Mouse (Mus musculus): ENCODE results near the gene Msl1.
A peak's percentile ranks its signal among the peaks of the same experiment; 100 is the strongest.

Gene Msl1

DNA sequence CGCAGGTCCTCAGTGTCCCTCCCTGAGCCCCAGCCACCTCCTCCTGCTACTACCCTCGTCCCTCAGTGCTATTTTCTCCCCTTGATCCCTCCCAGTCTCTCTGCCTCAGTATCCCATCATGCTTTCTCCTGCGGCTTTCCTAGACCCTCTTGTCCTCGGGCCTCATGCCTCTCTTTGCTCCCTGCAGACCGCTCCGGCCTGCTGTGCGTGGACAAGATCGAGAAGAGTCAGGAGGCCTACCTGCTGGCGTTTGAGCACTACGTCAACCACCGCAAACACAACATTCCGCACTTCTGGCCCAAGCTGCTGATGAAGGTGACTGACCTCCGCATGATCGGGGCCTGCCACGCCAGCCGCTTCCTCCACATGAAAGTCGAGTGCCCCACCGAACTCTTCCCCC lies 31.2 kb upstream of the Msl1 start:
- DNase-seq (ENCODE audit: low spot score) = no peak

DNA sequence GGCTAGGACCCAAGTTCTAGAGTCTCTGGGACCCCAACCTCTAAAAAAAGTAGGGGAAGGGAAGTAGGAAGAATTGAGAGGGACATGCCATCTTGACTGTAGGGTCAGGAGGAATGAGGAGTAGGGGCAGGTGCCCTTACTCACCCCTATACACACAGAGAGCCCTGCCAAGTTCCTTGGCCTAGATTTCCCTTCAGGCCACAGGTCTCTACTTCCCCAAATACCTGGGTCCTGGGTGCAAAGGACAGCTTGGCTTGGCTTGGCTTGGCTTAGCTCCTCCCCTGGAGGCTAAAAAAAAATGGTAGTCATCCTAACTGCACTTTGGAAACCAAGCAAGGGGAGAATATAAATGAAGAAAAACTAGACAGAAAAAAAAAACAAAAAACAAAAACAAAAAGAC lies 30.6 kb upstream of the Msl1 start:
- no peak for DNase-seq (ENCODE audit: low spot score)

GRCm38 (mm10) chr11:98765421-98766309 lies 29.7 kb upstream of the Msl1 start:
- no peak for DNase-seq (ENCODE audit: low spot score)

DNA sequence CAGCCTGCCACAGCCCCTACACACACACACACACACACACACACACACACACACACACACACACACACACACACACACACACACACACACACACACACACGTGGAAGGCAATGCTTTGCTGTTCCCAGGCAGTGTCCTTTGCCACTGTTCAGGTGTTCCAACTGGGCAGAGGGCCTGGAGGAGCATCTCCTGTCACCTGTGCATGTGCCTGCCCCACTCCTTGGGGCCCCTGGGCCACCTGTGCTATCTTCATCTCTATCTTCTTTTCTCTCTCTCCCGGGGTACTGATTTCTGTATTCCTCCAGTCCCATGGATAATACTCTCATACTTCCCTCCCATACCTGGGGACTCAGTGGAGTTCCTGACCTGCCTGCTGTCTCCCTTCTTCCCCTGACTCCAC lies 29.0 kb upstream of the Msl1 start:
- DNase-seq (ENCODE audit: low spot score) = no peak

- DNase-seq (ENCODE audit: low spot score) = no peak
Observed at GRCm38 (mm10) chr11:98766816-98767215, 28.5 kb upstream of the Msl1 start.

DNA sequence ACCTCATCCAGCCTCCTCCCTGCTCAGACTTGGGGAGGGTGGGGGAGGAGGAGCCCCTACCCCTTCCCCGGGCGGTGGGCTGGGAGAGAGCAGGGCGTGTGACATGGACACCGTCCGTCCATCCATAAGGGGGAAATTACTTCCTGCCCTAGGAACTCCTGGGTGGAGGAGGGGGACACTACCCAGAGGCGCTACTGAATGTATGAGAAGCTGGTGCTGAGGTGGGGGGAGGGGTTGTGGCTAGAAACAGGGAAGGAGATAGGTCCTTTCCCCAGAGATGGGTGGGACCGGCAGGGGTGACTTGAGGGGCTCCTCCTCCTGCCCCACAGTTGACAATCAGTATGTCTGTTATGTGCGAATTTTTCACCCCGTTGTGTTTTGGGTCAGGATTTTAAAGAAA lies 28.0 kb upstream of the Msl1 start:
- peak; percentile 67 for DNase-seq (ENCODE audit: low spot score)

DNA sequence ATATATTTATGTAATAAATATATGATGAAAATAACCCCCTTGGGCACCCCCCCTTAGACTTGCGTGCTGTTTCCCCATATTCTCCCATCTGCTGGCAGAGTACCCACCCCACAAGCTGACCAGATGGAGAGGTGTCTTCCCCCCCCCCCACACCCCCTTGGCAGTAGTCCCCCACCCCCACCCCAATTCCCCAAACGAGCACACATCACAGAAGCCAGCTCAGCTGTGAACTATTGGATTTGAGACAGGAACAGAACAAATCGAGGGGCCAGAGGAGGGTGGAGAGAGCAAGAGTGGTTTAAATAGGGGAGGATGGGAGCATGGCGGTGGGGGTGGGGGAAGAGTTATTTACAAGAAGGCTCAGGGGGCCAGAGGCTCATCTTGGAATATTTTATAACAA lies 27.6 kb upstream of the Msl1 start:
- DNase-seq (ENCODE audit: low spot score) = no peak

DNA sequence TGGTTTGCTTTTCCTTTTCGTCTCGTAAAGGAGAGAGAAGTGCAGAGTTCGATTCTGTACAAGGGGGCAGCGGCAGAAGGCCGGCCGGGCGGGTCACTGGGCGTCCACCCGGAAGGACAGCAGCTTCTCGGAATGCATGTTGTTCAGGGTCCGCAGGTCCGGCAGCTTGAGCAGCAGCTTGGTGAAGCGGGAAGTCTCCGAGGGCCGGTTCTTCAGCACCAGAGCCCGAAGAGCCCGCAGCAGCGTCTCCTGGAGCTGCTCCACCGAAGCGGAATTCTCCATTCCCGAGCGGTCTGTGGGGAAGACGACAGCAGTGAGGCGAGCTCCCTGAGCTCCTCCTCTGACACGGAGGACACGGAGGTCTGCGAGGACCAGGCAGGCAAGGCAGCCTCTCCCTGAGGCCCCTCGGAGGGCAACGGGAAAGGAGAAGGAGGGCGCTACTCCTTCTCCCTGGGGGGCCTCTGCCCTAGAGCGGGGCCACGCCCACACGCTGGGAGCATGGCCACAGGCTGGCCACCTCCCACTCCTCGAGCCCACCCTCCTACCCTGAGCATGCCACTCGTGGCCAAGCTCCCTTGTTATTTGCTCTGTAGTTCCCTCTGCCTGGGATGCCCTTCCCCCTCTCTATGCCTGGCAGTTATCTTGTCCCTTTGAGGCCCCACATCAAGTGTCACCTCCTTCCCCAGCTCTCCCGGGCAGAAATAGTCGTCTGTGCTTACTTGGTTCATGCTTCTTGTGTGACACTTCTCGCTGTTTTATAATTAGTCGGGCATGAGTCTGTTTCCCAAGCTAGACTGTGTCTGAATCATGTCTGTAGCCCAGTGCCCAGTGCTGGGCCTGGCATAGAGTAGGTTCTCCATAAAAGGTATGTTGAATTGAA lies 26.9 kb upstream of the Msl1 start:
- peak; percentile 66 for DNase-seq (ENCODE audit: low spot score)

GRCm38 (mm10) chr11:98769007-98769954 lies 26.0 kb upstream of the Msl1 start:
- DNase-seq (ENCODE audit: low spot score) = no peak

DNA sequence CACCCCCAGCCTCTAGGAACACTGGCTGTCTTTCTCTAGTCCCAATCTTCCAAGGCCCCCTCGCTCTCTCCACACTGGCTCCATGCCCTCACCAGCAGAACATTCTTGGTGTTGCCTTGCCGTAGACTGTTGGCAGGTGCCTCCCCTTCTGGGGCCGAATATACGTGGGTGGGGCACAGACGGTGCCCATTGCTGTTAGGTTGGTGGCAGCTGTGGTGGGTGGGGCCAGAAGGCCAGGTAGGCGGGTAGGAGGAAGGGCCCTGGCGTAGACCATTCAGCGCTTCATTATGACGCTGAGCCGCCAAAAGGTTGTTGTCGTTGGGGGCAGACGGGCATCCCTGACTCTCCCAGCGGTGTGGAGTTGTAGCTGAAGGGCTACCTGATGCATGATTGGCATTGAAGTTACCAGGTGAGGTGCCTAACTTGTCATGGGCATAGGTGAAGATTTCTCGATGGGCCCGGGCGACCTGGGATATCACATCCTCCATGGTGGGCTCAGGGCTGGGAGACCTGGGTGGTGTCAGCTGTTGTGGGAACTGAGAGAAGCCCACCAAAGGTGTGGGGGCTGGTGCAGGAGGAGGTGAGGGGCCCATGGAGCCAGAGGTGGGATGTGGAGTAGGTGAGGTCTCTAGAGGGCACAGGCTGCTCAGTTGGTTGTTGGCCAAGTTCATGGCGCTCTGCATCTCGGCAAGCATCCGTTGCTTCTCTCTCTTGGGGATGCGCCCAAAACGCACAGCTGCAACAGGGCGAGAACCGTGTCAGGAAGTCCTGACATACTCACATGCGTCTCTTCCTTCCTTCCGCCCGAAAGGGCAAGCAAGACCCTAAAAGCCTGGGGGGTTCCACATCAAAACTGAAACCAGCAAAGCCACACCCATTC lies 25.0 kb upstream of the Msl1 start:
- DNase-seq (ENCODE audit: low spot score) = no peak

DNA sequence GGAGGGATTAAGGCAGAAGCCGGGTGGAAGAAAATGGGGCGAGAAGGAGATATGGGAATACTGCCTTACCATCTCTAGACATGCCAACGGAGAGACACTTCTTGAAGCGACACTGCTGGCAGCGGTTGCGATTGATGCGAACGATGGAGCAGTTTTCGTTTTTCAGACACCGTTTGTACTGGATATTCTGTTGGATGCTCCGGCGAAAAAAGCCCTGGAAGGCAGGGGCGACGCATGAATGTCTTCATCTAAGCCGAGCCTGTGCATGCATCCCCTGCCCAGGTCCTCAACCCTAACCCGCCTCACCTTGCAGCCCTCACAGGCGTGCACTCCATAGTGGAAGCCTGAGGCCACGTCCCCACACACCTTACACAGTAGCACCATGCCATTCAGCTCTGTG lies 24.2 kb upstream of the Msl1 start:
- DNase-seq (ENCODE audit: low spot score) = no peak

DNA sequence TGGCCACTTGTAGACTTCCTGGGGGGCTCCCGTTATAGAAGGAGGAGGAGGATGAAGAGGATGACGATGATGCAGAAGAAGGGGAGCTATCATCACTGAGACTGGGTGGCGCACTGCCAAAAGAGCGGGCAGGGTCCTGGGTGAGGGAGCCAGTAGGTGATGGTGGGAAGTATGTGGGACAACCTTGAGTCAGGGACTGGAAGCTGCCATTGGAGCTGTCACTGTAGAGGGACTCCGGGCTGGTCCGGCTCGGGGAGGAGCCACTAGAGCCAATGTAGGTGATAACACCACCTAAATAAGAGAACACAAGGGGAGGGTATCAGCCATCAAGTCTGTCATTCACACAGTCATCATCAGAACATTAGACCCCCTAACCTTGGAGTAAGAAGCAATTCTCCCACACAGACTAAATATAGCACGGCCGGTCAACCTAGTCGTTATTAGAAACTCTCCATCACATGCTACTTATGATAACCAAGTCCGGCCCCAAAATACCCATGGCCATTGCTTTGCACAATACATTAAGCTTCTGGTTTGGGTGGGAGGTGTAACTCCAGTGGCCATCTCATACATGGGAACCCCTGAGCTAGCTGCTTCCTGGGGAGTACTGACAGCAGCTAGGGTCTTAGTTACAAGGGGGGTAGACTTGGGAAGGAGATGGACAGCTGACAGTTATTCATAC lies 23.3 kb upstream of the Msl1 start:
- no peak for DNase-seq (ENCODE audit: low spot score)

DNA sequence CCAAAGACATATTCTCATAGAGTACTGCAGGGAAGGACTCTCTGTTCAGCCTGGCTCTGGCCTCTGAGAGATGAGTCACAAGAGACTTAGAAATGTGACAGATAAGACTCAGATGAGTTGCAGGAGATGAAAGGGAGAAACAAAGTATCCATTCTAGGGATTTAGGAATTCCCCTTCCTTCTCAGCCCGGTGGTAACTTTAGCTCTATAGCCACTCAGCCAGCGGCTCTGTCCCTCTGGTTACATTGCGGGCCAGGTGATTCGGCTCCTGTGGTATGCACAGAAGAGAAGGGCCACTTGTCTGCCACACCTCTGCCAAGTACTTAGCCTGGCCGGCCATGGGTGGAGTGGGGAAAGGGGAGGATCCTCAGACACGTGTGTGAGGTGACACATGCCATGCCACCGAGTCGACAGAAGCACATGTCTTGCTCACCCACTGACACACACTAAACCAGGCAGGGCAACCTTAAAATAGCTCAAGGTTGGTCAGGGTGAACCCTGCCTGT lies 22.6 kb upstream of the Msl1 start:
- DNase-seq (ENCODE audit: low spot score) = no peak

GRCm38 (mm10) chr11:98773635-98774295 lies 21.6 kb upstream of the Msl1 start:
- DNase-seq (ENCODE audit: low spot score) = peak; percentile 97

DNA sequence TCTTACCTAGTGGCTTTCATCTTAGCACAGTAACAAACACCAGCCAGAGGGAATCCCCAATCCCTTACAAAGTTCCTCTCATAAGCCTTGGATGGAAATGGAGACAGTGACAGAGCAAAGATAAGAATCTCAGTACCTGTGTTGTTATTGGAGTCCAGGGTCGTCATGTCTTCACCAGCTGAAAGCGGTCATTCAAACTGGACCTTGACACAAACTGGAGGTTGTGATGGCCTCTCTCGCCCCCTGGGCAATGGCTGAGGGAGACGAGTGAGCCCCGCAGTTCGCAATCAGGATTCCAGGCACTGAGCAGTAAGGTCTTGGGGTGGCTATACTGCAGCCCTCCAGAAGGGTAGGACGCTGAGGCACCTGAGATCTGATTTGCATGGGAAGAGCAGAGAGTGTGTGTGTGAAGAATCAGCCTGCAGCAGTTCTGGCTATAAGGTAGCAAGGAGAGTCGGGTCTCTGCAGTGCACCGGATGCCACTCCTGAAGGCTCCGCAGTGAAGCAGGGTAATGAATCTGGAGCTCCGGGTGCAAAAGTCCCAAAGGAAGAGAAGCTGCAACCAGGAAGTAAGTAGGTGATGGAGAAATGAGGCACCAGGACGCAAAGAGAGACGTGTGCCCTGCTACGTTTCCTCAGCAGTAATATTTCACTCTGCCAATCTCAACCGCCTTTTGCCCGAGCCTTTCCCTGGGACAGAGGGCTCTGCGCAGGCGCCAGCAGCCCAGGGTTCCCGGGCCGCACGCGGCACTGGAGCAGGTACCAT lies 20.6 kb upstream of the Msl1 start, which contains the start of gene Nr1d1:
Nr1d1 (minus strand) TSS at position 752 of the 766 bp plus-strand sequence.
- no peak for DNase-seq (ENCODE audit: low spot score)

GRCm38 (mm10) chr11:98775348-98776051 lies 19.8 kb upstream of the Msl1 start:
- peak; percentile 79 for DNase-seq (ENCODE audit: low spot score)

DNA sequence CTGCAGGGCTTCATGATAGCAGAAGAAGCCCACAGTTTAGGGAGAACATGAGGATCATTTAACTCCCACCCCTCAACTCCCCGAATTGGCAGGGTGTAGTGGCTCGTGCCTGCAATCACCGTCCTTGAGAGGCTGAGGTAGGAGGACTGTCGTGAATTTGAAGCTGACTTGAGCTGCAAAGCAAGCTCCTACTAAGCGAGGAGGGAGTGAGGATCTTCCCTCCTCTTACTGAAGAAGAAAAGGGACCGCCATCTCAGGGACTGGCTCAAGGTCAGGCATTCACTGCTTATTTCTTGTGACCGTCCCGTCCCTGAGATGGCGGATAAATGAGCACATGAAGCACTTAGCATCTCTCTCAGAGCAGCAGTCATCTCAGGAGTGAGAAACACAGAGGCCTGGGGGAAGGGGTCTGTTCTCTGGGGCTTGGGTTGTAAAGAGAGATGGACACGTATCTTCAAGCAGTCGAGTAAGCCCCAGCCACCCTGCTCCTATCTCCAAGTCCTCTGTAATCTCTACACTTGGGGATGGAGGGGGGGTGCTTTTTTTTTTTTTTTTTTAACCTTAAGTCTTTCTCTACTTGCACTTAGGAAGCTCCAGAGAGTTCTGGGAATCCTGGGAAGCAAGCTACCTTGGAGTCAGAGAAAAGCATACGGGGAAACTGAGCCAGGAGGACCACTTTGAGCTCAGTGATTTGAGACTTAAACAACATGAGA lies 19.1 kb upstream of the Msl1 start:
- no peak for DNase-seq (ENCODE audit: low spot score)
